Comparison of ENCODE assay signal across 8 mouse cellular contexts in the genomic region with DNA sequence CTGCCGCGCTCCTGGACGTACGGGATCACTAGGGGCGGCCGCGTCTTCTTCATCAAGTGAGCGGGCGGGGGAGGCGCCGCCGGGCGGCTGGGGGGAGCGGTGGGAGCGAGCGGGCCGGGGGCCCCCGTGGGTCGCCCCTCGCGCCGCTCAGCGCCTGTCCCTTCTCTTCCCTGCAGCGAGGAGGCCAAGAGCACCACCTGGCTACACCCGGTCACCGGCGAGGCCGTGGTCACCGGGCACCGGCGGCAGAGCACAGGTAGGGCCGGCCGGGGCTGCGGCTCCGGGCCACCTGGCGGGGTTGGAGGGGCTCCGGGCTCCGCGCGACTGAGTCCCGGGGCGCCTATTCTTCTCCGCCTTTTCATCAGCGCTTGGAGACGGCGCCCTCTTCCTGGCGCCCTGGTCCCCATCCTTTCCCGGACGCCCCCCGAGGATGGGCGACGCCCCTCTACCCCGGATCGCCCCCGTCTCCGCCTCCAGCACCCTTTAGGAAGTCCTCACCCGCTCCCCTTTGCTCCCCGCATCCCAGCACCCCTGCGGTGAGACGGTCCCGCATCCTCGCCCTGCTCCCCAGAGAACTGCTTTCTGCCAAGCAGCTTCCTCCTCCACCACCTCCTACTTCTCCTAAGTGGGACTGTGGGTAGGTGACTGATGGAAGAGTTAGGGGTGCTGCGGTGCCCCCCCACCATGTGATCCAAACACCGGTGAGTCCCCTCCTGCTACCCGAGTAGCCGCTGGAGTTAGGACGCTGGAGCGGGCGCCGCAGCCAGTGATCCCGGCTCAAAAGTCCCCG. TPM values are rescaled to one million over a fixed set of nuclear protein-coding genes. Genes with fewer than 3 reads are reported as not detected.
DNase-seq lines count a peak whose midpoint lies in the region; ATAC-seq and TF ChIP-seq lines count a peak whose summit lies in the region.

No protein-coding gene starts in this region.

- no peaks in the 10 kb centered on the region for H3K4me1 ChIP-seq in embryonic facial prominence, embryonic 11.5 days (ENCODE audit: control insufficient read depth, insufficient read depth, low read length)
- peaks cover 9% of the 10 kb centered on the region for H3K4me1 ChIP-seq in kidney, embryonic 16.5 days (ENCODE audit: insufficient read depth, low read length)
- H3K4me1 ChIP-seq in liver, embryonic 16.5 days (ENCODE audit: control insufficient read depth, low read depth, low read length): no peaks in the 10 kb centered on the region; the same call in 1 of the 2 replicates
- H3K4me1 ChIP-seq in neural tube, embryonic 14.5 days (ENCODE audit: control insufficient read depth, insufficient read depth, low read length): peaks cover 19% of the 10 kb centered on the region; the same call in 1 of the 2 replicates
- H3K4me1 ChIP-seq in thymus, adult 2 months (replicated peaks; ENCODE audit: control insufficient read depth, insufficient read depth, low read length): peaks cover 8% of the 10 kb centered on the region

- under 1% methylated on average over 63 of the region's 72 CpGs for WGBS in embryonic facial prominence, embryonic 11.5 days
- WGBS in kidney, embryonic 16.5 days: under 1% methylated on average over 62 of the region's 72 CpGs
- under 1% methylated on average over 52 of the region's 72 CpGs for WGBS in liver, embryonic 16.5 days (ENCODE audit: insufficient replicate concordance)
- under 1% methylated on average over 64 of the region's 72 CpGs for WGBS in neural tube, embryonic 14.5 days
- under 1% methylated on average over 72 of the region's 72 CpGs for WGBS in thymus, adult 2 months

- TF ChIP-seq POLR2A in thymus, adult 2 months (IDR thresholded peaks at IDR 0.05; ENCODE audit: control insufficient read depth, extremely low read depth, insufficient read depth, low read length, poor library complexity): no peak

- DNase-seq in layer of hippocampus, adult 11-12 months (ENCODE audit: low spot score): peak; percentile 31
- DNase-seq in layer of hippocampus, adult 9-10 months (ENCODE audit: low spot score): no peak
- DNase-seq in embryonic facial prominence, embryonic 11.5 days (ENCODE audit: low spot score): peak; percentile 48
- peak; percentile 2 to 39 for DNase-seq in heart, adult 9 months (ENCODE audit: low spot score in 2 of 2)
- DNase-seq in thymus, adult 2 months: peak; percentile 58

- peak overlapping the region; percentile 98 for H3K9ac ChIP-seq in embryonic facial prominence, embryonic 11.5 days (replicated peaks; ENCODE audit: low read length)
- peak overlapping the region; percentile 99 for H3K9ac ChIP-seq in kidney, embryonic 16.5 days (replicated peaks; ENCODE audit: low read length)
- H3K9ac ChIP-seq in liver, embryonic 16.5 days (ENCODE audit: low read depth, low read length): peak overlapping the region; percentile 69
- peak overlapping the region; percentile 82 for H3K9ac ChIP-seq in neural tube, embryonic 14.5 days (replicated peaks; ENCODE audit: low read depth, low read length)

- H3K9me3 ChIP-seq in embryonic facial prominence, embryonic 11.5 days (replicated peaks; ENCODE audit: control insufficient read depth, low read length): no peaks in the 10 kb centered on the region
- H3K9me3 ChIP-seq in kidney, embryonic 16.5 days (ENCODE audit: low read length): peaks cover 6% of the 10 kb centered on the region
- no peaks in the 10 kb centered on the region for H3K9me3 ChIP-seq in liver, embryonic 16.5 days (replicated peaks; ENCODE audit: control insufficient read depth, low read length)
- H3K9me3 ChIP-seq in neural tube, embryonic 14.5 days (ENCODE audit: control insufficient read depth, low read length): no peaks in the 10 kb centered on the region

- TF ChIP-seq CTCF in thymus, adult 2 months (IDR thresholded peaks at IDR 0.05; ENCODE audit: borderline replicate concordance, control insufficient read depth, extremely low read depth, insufficient read depth, low read length, poor library complexity): no peak

- H3K4me3 ChIP-seq in embryonic facial prominence, embryonic 11.5 days (ENCODE audit: low read depth, low read length): peak overlapping the region; percentile 95
- H3K4me3 ChIP-seq in kidney, embryonic 16.5 days (ENCODE audit: low read length): peak overlapping the region; percentile 95
- H3K4me3 ChIP-seq in liver, embryonic 16.5 days (ENCODE audit: low read depth, low read length): peak overlapping the region; percentile 70
- peak overlapping the region; percentile 98 for H3K4me3 ChIP-seq in neural tube, embryonic 14.5 days (ENCODE audit: low read depth, low read length)
- peak overlapping the region; percentile 85 for H3K4me3 ChIP-seq in thymus, adult 2 months (ENCODE audit: control insufficient read depth, insufficient read depth, low read length)

- H3K27me3 ChIP-seq in embryonic facial prominence, embryonic 11.5 days (ENCODE audit: control insufficient read depth, insufficient read depth, low read length): no peaks in the 10 kb centered on the region
- H3K27me3 ChIP-seq in kidney, embryonic 16.5 days (ENCODE audit: insufficient read depth, low read length): no peaks in the 10 kb centered on the region
- peaks cover 24% of the 10 kb centered on the region for H3K27me3 ChIP-seq in liver, embryonic 16.5 days (ENCODE audit: control insufficient read depth, insufficient read depth, low read depth, low read length)
- H3K27me3 ChIP-seq in neural tube, embryonic 14.5 days (ENCODE audit: control insufficient read depth, insufficient read depth, low read length): no peaks in the 10 kb centered on the region
- H3K27me3 ChIP-seq in thymus, adult 2 months (ENCODE audit: control insufficient read depth, insufficient read depth, low read length): no peaks in the 10 kb centered on the region

- peak overlapping the region; percentile 55 for H3K4me2 ChIP-seq in embryonic facial prominence, embryonic 11.5 days (ENCODE audit: low read depth, low read length)
- H3K4me2 ChIP-seq in kidney, embryonic 16.5 days (replicated peaks; ENCODE audit: low read depth, low read length): peak overlapping the region; percentile 59
- H3K4me2 ChIP-seq in liver, embryonic 16.5 days (ENCODE audit: low read depth, low read length): peak overlapping the region; percentile 66
- peak overlapping the region; percentile 75 for H3K4me2 ChIP-seq in neural tube, embryonic 14.5 days (ENCODE audit: low read depth, low read length)

- peak; percentile 81 for ATAC-seq in embryonic facial prominence, embryonic 11.5 days (replicated peaks; ENCODE audit: insufficient number of reproducible peaks, low FRiP score, low TSS enrichment, low read depth)
- peak; percentile 83 for ATAC-seq in kidney, embryonic 16.5 days (ENCODE audit: low FRiP score, low TSS enrichment)
- ATAC-seq in liver, embryonic 16.5 days (ENCODE audit: low read depth): peak; percentile 49
- ATAC-seq in neural tube, embryonic 14.5 days (ENCODE audit: low read depth): peak; percentile 82

- H3K36me3 ChIP-seq in embryonic facial prominence, embryonic 11.5 days (replicated peaks; ENCODE audit: control insufficient read depth, insufficient read depth, low read depth, low read length): no peaks in the 10 kb centered on the region
- H3K36me3 ChIP-seq in kidney, embryonic 16.5 days (ENCODE audit: insufficient read depth, low read length): peaks cover 10% of the 10 kb centered on the region; the same call in 1 of the 2 replicates
- no peaks in the 10 kb centered on the region for H3K36me3 ChIP-seq in liver, embryonic 16.5 days (ENCODE audit: control insufficient read depth, insufficient read depth)
- no peaks in the 10 kb centered on the region; the same call in 1 of the 2 replicates for H3K36me3 ChIP-seq in neural tube, embryonic 14.5 days (ENCODE audit: control insufficient read depth, insufficient read depth, low read length)
- H3K36me3 ChIP-seq in thymus, adult 2 months (ENCODE audit: control insufficient read depth, insufficient read depth, low read length): no peaks in the 10 kb centered on the region

- H3K27ac ChIP-seq in embryonic facial prominence, embryonic 11.5 days (replicated peaks; ENCODE audit: low read depth, low read length): peak overlapping the region; percentile 90
- peak overlapping the region; percentile 89 for H3K27ac ChIP-seq in kidney, embryonic 16.5 days (ENCODE audit: low read length)
- peak overlapping the region; percentile 72 for H3K27ac ChIP-seq in liver, embryonic 16.5 days (ENCODE audit: low read length)
- H3K27ac ChIP-seq in neural tube, embryonic 14.5 days (ENCODE audit: low read depth, low read length): peak overlapping the region; percentile 90
- no peak overlapping the region for H3K27ac ChIP-seq in thymus, adult 2 months (ENCODE audit: control insufficient read depth, insufficient read depth, low read length)

RNA-seq across cellular contexts. Expression of gene Plekha5, which starts 0.5 kb away (rescaled TPM):
- polyA plus RNA-seq in embryonic facial prominence, embryonic 11.5 days (2014; fragmentation: Nextera tagmentation; extraction: Ambion mirVana): 56.2 and 61.1 TPM in 2 replicates
- 45.4 and 46.5 TPM in 2 replicates for polyA plus RNA-seq in kidney, embryonic 16.5 days (2015; fragmentation: Nextera tagmentation; extraction: Ambion mirVana)
- 4.2 and 5.5 TPM in 2 replicates for polyA plus RNA-seq in liver, embryonic 16.5 days (2015; fragmentation: Nextera tagmentation; extraction: Ambion mirVana)
- polyA plus RNA-seq in neural tube, embryonic 14.5 days (2014; fragmentation: Nextera tagmentation; extraction: Ambion mirVana): 42.2 and 53.1 TPM in 2 replicates
- 22.5 and 25.5 TPM in 2 replicates for polyA plus RNA-seq in thymus, adult 2 months (2012; rRNA removed)
